Mouse (Mus musculus) heart, embryonic 10.5 days (tissue): Measurements from ENCODE around the gene Trmt2a. TPM values are rescaled to one million over a fixed set of nuclear protein-coding genes. Genes with fewer than 3 reads are reported as not detected.

Source experiments
- DNase-seq: peaks from one replicate; pipeline ENCODE4 v3.0.0-alpha.2; 2017; ENCODE audit warnings: low spot score
- H3K27ac ChIP-seq: fragments of 300-500 bp; sonication (generic); 2 replicates; pipeline ENCODE4 v1.5.1; 2016; ENCODE audit warnings: mild to moderate bottlenecking
- H3K27me3 ChIP-seq: fragments of 300-500 bp; sonication (generic); 2 replicates; pipeline ENCODE4 v1.6.1; 2016; ENCODE audit warnings: mild to moderate bottlenecking; ENCODE audit not compliant: poor library complexity, insufficient read depth, severe bottlenecking
- H3K36me3 ChIP-seq: fragments of 300-500 bp; sonication (generic); 2 replicates; pipeline ENCODE4 v1.6.1; 2016; ENCODE audit warnings: mild to moderate bottlenecking, moderate library complexity
- H3K4me1 ChIP-seq: fragments of 300-500 bp; sonication (generic); 2 replicates; pipeline ENCODE4 v1.6.1; 2016; ENCODE audit warnings: mild to moderate bottlenecking
- H3K4me3 ChIP-seq: fragments of 300-500 bp; sonication (generic); 2 replicates; pipeline ENCODE4 v1.5.1; 2016; ENCODE audit warnings: mild to moderate bottlenecking, moderate library complexity
- H3K9me3 ChIP-seq: fragments of 300-500 bp; sonication (generic); 2 replicates; pipeline ENCODE4 v1.6.1; 2016; ENCODE audit warnings: mild to moderate bottlenecking, moderate library complexity
- WGBS: fragments of 180-500 bp; shearing (Covaris S2); methylation state at CpG from one replicate; pipeline ENCODE4 v1.1.7; 2016; 5-methylcytosine and 5-hydroxymethylcytosine counted together
- polyA plus RNA-seq: library from polyadenylated mRNA; unstranded; fragments of >200 nt; fragmentation: Nextera tagmentation; extraction: Ambion mirVana; gene quantifications from 2 replicates; pipeline ENCODE4 v1.2.1, GENCODE M21; 2016

Trmt2a gene
- polyA plus RNA-seq, 1 experiment from 2014 or later = 111 TPM

DNA sequence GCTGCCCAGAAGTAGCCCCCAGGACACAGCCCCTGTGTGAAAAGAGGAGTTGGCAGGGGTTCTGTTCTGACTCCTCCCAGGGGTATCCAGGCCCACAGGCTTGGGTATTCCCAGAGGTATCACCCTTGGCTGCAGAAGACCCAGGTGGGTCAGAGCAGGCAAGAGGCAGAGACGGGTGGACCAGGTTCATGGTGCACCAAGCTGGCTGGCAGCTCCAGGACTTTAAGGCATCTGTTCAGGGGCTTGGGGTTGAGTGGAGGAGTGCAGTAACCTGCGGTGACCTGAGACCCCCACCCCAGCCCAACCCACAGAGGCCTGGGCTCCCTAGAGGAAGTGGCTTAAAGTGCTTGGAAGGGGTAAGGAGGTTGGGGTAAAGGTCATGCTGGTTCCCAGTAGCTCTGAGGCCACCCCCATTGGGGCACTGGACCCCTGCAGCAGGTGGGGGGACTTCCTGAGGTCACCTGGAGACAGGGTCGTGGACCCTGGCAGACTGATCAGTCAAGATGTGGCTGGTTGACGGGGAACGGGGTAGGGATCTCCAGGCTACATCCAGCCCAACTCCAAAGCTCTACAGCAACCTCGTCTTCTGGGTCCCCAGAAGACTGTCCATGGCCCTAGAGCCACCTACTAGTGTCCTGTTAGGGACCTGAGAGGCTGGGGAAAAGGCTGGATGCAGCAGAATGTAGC lies 27.5 kb upstream of the Trmt2a start:
- Histone ChIP-seq H3K27ac (0 out of 2 replicates have a peak overlapping the region, but pooled peaks have one; percentile 48), H3K36me3 (peaks cover 52% of the 10 kb centered on the region), H3K4me3 (no peak overlapping the region), H3K27me3 (no peaks in the 10 kb centered on the region), H3K9me3 (no peaks in the 10 kb centered on the region), H3K4me1 (peaks cover 35% of the 10 kb centered on the region)
- WGBS = 88% methylated on average over 6 of the region's 6 CpGs
- no peak for DNase-seq

DNA sequence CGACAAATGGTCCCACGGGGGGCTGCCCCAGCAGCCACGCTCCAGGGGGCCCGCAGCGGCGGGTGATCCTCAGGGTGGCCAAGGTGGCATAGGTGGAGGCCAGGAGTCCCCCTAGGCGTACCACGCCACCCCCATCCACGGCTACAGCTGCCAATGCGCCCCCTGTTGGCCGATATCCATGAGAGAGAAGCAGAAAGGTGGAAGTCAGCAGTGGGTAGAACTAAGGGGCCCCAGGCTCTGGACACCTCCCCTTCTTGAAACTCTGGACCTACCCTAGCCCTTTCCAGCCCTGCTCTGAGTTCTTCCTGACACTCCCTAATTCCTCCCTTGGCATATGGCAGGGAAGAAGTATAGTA lies 27.0 kb upstream of the Trmt2a start:
- H3K4me1 ChIP-seq = peaks cover 41% of the 10 kb centered on the region
- no peaks in the 10 kb centered on the region for H3K9me3 ChIP-seq
- H3K4me3 ChIP-seq = no peak overlapping the region
- no peaks in the 10 kb centered on the region for H3K27me3 ChIP-seq
- peaks cover 57% of the 10 kb centered on the region for H3K36me3 ChIP-seq
- no peak overlapping the region for H3K27ac ChIP-seq
- DNase-seq = no peak
- 67% methylated on average over 11 of the region's 11 CpGs for WGBS

DNA sequence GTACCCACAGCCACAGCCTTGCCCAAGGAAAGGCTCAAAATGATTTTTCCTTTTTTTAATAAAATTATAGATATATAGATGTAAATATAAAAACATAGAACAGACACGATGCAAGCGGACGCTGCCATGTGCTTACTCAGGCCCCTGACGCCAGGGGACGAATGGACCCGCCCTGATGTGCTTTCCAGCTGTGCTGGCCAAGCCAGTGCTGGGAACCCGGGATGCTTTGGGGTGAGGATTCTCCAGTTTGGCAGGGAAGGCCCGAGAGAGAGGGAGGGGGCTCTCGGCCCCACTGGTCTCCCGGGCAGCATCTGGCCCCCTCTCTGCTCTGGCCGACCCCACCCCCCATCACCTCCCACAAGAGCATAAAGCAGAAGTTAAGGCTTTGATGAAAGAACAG lies 26.3 kb upstream of the Trmt2a start:
- WGBS = 82% methylated on average over 11 of the region's 11 CpGs
- no peak for DNase-seq
- H3K27ac ChIP-seq = no peak overlapping the region
- peaks cover 46% of the 10 kb centered on the region for H3K4me1 ChIP-seq
- H3K4me3 ChIP-seq = no peak overlapping the region
- no peaks in the 10 kb centered on the region for H3K27me3 ChIP-seq
- no peaks in the 10 kb centered on the region for H3K9me3 ChIP-seq
- H3K36me3 ChIP-seq = peaks cover 63% of the 10 kb centered on the region

DNA sequence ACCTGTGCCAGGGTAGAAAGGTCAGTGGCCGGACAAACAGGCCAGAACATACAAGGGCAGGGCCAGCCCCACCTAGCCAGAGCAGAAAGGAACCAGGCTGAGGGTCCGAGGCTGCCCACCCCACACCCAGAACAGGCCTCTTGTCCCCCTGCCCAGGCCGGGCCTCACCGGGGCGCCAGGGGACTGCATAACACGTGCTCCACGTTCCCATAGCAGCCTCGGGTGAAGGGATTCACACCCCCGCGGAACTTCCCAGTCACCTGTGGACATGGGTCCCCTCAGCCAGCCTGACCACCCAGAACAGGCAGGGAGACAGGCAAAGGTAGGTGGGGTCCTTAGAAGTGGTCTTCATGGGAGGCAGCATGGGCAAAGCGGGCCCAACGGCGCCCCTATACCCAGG lies 21.3 kb upstream of the Trmt2a start:
- Histone ChIP-seq H3K4me3 (no peak overlapping the region), H3K27ac (peak overlapping the region; percentile 49; the same call in 1 of the 2 replicates), H3K27me3 (no peaks in the 10 kb centered on the region), H3K9me3 (no peaks in the 10 kb centered on the region), H3K4me1 (peaks cover 61% of the 10 kb centered on the region), H3K36me3 (peaks cover 69% of the 10 kb centered on the region)
- WGBS = 92% methylated on average over 13 of the region's 13 CpGs
- DNase-seq = no peak

DNA sequence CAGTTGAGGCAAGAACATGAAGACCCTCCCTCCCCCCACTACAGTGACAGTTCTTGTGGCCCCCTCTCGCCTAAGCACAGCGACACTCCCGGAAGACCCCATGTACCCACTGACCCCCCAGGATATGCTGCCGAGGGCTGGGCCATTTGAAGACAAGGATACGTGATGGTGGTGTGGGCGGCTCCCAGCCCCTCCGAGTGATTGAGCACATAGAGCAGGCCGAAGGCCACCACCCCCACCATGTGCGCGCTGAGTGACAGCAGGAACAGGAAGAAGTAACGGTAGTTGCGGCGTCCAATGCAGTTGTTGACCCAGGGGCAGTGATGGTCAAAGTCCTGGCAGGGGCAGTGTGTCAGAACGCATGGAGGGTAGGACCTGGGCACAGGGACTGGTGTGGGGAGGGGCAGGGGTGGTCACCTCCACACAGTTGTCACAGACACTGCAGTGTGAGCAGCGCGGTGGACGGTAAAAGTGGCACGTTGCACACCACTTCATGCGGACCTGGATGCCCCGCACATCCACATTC lies 20.5 kb upstream of the Trmt2a start:
- no peaks in the 10 kb centered on the region for H3K9me3 ChIP-seq
- DNase-seq = no peak
- H3K4me3 ChIP-seq = no peak overlapping the region
- no peak overlapping the region for H3K27ac ChIP-seq
- H3K27me3 ChIP-seq = no peaks in the 10 kb centered on the region
- 90% methylated on average over 20 of the region's 20 CpGs for WGBS
- H3K4me1 ChIP-seq = peaks cover 61% of the 10 kb centered on the region
- H3K36me3 ChIP-seq = peaks cover 61% of the 10 kb centered on the region

- peaks cover 70% of the 10 kb centered on the region for H3K4me1 ChIP-seq
These were observed 19.6 kb upstream of the Trmt2a start for GRCm38 (mm10) chr16:18228856-18229255.

GRCm38 (mm10) chr16:18229622-18230021 lies 18.9 kb upstream of the Trmt2a start:
- peaks cover 75% of the 10 kb centered on the region for H3K4me1 ChIP-seq
- no peak for DNase-seq

More at GRCm38 (mm10) chr16:18228856-18229255, 19.6 kb upstream of the Trmt2a start:
- Histone ChIP-seq H3K4me3 (peak overlapping the region; percentile 38; the same call in 1 of the 2 replicates), H3K9me3 (no peaks in the 10 kb centered on the region), H3K36me3 (peaks cover 54% of the 10 kb centered on the region), H3K27me3 (no peaks in the 10 kb centered on the region), H3K27ac (peak overlapping the region; percentile 88)
- 87% methylated on average over 4 of the region's 4 CpGs for WGBS
- DNase-seq = no peak

DNA sequence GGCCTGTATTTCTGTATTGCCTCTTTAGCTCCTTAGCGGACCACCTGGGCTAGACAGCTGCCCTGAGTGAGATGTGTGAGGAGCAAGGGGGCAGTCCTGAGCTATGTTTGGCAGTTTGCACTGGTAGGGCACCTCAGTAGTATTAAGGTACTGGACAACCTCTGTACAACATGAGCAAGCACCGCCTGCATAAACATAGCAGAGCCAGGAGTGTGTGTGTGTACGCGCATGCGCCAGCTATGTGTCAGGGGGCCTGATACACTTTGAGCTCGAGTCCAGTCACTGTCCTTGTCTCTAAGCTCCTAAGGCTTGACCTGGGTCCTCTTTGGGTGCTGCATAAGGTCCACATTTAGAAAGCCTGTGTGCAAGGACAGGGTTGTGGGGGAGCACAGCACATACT lies 17.9 kb upstream of the Trmt2a start:
- peaks cover 77% of the 10 kb centered on the region for H3K4me1 ChIP-seq
- WGBS = 82% methylated on average over 6 of the region's 6 CpGs
- H3K4me3 ChIP-seq = peak overlapping the region; percentile 38; the same call in 1 of the 2 replicates
- H3K36me3 ChIP-seq = peaks cover 37% of the 10 kb centered on the region
- H3K27ac ChIP-seq = peak overlapping the region; percentile 88
- no peaks in the 10 kb centered on the region for H3K27me3 ChIP-seq
- H3K9me3 ChIP-seq = no peaks in the 10 kb centered on the region
- no peak for DNase-seq

More at GRCm38 (mm10) chr16:18229622-18230021, 18.9 kb upstream of the Trmt2a start:
- 35% methylated on average over 11 of the region's 11 CpGs for WGBS
- H3K4me3 ChIP-seq = peak overlapping the region; percentile 38
- no peaks in the 10 kb centered on the region for H3K9me3 ChIP-seq
- H3K27ac ChIP-seq = peak overlapping the region; percentile 88
- peaks cover 47% of the 10 kb centered on the region for H3K36me3 ChIP-seq
- no peaks in the 10 kb centered on the region for H3K27me3 ChIP-seq

GRCm38 (mm10) chr16:18231047-18231446 lies 17.4 kb upstream of the Trmt2a start:
- H3K4me3 ChIP-seq = no peak overlapping the region
- DNase-seq = no peak
- peak overlapping the region; percentile 88 for H3K27ac ChIP-seq
- no peaks in the 10 kb centered on the region for H3K9me3 ChIP-seq
- 87% methylated on average over 3 of the region's 3 CpGs for WGBS
- H3K36me3 ChIP-seq = peaks cover 32% of the 10 kb centered on the region
- peaks cover 79% of the 10 kb centered on the region for H3K4me1 ChIP-seq
- no peaks in the 10 kb centered on the region for H3K27me3 ChIP-seq

DNA sequence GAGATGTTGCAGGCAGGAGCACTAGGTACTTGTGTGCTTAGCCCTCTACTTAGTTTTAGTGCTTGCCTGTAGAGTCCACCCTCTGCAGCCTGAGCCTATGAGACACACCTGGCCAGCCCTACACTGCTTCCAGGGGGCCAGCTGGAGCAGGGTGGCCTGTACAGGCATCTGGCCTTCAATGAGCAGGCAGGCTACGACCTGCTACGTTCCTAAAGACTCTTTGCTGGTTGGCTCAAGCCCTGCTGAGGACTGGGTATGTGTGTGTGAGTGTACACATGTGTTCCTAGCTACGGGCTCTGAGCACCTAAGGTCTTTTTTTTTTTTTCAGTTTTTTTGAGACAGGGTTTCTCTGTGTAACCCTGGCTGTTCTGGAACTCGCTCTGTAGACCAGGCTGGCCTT lies 17.0 kb upstream of the Trmt2a start:
- peak overlapping the region; percentile 88; the same call in 1 of the 2 replicates for H3K27ac ChIP-seq
- H3K36me3 ChIP-seq = peaks cover 28% of the 10 kb centered on the region
- H3K9me3 ChIP-seq = no peaks in the 10 kb centered on the region
- H3K27me3 ChIP-seq = no peaks in the 10 kb centered on the region
- whole genome bisulfite sequencing = 85% methylated on average over 4 of the region's 4 CpGs
- no peak overlapping the region for H3K4me3 ChIP-seq
- DNase-seq = no peak
- peaks cover 79% of the 10 kb centered on the region for H3K4me1 ChIP-seq

DNA sequence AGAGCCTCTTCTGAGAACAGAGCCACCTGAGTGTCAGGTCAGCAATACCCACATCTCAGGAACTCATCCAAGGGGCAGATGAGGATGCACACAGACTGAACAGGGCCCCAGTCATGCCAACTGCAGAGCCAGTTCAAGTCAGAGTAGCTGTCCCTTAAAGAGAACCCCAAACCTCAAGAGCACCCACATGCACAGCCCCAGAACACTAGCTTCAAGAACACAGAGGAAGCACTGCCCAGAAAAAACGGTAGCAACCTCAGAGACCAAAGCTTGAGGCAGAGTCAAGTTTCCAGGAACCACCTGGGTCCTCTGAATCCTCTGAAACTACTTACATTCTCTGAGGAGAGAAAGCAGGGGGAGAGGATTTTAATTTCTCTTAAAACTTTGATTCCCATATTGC lies 15.0 kb upstream of the Trmt2a start:
- H3K4me1 ChIP-seq = peaks cover 63% of the 10 kb centered on the region
- 0 out of 2 replicates have a peak overlapping the region, but pooled peaks have one; percentile 93 for H3K4me3 ChIP-seq

GRCm38 (mm10) chr16:18233919-18234670 lies 14.4 kb upstream of the Trmt2a start:
- WGBS = 20% methylated on average over 13 of the region's 13 CpGs
- no peaks in the 10 kb centered on the region for H3K27me3 ChIP-seq
- peaks cover 57% of the 10 kb centered on the region for H3K4me1 ChIP-seq
- H3K36me3 ChIP-seq = peaks cover 16% of the 10 kb centered on the region
- H3K9me3 ChIP-seq = no peaks in the 10 kb centered on the region
- H3K4me3 ChIP-seq = peak overlapping the region; percentile 93
- no peak for DNase-seq
- peak overlapping the region; percentile 93 for H3K27ac ChIP-seq

More for the DNA sequence above, 15.0 kb upstream of the Trmt2a start:
- DNase-seq = no peak
- WGBS = 60% methylated on average over 1 of the region's 1 CpGs
- Histone ChIP-seq H3K27ac (no peak overlapping the region), H3K27me3 (no peaks in the 10 kb centered on the region), H3K9me3 (no peaks in the 10 kb centered on the region), H3K36me3 (peaks cover 17% of the 10 kb centered on the region)
